Mouse (Mus musculus) left cerebral cortex, adult 11 months (tissue): ENCODE data around the gene Adipoq.

Experiments
- DNase-seq: peaks from one replicate; pipeline ENCODE4 v3.0.0; 2022; ENCODE audit warnings: low spot score

The Adipoq gene

GRCm38 (mm10) chr16:23115486-23115885 is 30.9 kb upstream of the Adipoq start:
- DNase-seq, result no peak

DNA sequence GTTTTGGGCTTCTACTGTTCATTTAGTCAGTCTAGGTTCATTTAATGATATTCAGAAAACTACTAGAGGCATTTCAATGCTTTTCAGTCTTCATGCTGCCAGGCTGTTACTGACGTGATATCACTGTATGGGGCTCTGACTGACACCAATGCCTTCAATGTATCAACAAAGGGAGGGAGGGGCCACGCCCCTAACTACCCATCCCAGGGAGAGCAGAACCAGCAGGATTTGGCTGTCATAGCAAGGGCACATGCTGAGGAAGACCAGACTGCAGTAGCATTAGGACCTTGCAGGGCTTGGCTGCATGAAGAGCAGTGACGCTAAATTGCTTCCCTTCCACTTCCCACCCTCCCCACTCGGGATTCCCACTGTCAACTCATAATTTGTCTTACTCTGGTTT is 29.2 kb upstream of the Adipoq start:
- DNase-seq, result no peak

DNA sequence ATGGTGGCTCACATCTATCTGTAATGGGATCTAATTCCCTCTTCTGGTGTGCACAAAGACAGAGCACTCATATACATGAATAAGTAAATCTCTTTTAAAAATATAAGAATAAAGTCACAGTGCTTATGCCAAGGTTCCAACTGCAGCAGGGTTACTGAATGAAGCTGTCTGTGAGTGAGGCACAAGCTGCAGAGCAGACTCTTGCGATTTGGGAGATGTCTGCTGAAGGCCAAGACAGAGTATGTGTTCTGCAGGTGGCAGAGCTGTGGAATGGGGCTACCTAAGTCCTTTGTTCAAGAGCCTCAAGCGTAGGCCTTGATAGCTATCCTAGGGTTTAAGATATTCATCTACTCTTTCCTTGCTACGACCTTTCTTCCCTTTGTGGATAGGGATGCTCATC is 23.9 kb upstream of the Adipoq start:
- DNase-seq, result no peak

GRCm38 (mm10) chr16:23123104-23123503 is 23.2 kb upstream of the Adipoq start:
- no peak for DNase-seq

DNA sequence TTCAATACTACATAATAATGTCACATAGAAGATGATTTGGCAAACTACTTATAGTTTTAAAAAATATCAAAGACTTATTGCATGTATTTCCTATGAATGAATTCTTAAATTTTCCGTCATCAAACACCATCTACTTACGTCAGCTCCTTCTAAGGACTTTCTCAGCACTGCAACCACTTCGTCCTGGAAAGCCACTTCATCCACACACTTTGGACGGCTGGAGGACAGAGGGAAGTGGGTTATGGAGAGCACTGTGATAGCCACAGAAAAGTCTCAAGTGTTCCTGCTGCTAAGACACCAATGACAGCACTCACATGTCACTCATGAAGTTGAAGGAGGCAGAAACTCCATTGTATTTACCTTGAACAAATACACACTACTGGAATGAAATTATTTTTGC is 21.9 kb upstream of the Adipoq start:
- no peak for DNase-seq

DNA sequence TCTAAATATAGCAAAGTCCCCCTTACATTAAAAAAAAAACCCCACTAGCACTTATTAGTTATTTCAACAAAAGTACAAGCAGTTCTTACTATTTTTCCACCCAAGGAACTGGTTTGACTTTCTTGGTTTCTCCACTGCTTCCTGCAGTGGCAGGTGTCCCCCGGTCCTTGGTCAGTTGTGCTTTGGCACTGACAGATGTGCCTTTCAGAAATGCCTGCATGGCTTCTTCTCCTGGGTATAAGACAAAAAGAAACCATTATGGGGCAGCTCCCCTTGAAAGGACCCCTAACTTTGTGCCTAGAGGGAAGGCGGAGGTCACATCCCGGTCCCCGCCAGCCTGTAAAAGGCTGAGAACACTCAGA is 19.0 kb upstream of the Adipoq start:
- no peak for DNase-seq

DNA sequence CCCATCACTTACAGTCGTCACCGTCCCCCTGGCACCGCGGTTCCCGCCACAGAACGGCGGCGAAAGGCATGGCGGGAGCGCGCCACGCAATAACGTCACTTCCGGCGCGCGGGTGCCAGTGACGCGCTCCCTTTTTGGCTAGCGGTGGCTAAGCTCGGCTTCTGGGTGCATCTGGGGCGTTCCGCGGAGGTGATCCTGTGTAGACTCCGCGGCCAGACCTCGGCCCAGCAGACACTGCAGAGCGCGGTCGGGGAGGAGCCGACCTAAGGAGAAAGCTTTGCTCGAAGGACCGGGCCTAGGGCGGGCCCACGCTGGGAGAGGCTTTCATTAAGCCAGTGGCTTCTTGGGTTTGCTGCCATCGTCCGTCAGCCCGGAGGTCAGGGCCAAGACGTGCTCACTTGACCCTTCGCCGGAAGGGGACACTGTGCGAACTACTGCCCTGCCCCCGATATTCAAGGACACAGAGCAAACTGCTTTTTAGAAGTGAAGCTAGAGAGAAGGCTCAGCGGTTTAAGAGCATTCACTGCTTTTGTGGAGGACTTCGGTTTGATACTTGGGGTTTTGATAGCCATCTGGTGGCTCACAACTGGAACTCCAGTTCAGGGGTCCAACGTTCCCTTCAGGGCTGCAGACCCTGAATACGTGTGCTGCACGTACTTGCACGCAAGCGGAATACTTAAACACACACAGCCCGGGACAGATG is 18.5 kb upstream of the Adipoq start, which contains the start of gene Rfc4:
Gene Rfc4 (minus strand): TSS at position 65 of the 703 bp plus-strand sequence.
- peak; percentile 89 for DNase-seq

DNA sequence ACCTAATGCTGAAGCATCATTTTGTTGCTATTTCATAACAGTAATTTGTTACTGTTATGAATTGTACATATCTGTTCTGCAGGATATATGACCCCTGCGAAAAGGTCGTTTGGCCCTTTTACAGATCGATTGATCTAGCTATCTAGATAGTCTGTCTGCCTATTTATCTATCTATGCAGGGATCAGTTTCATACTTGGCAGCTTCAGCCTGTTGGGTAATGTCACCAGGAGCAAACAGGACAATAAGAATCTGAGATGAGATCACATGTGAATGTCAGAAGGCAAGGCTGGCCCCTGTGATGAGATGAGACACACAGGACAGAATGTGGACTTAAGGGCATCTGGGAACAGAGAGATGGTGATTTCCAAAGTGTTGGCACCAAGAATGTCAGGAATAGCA is 16.0 kb upstream of the Adipoq start:
- DNase-seq, result no peak

DNA sequence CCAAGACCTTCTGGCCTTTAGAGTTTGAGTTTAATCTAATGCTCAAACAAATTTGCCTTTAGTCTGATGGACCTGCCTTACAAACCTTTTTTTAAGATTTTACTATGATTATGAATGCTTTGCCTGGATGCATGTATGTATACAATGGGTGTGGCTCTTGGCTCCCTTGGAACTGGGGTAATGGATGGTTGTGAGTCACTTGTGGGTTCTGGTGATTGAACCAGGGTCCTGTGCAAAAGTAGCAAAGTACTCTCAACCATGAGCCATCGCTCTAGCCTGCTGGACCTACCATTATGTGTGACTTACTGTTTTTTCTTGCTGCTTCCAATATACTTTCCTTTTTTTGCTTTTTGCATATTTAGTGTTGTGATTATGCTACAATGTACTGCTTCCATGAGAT is 14.0 kb upstream of the Adipoq start:
- DNase-seq, result no peak

- no peak for DNase-seq
Measured at GRCm38 (mm10) chr16:23135421-23136149, 10.8 kb upstream of the Adipoq start.

DNA sequence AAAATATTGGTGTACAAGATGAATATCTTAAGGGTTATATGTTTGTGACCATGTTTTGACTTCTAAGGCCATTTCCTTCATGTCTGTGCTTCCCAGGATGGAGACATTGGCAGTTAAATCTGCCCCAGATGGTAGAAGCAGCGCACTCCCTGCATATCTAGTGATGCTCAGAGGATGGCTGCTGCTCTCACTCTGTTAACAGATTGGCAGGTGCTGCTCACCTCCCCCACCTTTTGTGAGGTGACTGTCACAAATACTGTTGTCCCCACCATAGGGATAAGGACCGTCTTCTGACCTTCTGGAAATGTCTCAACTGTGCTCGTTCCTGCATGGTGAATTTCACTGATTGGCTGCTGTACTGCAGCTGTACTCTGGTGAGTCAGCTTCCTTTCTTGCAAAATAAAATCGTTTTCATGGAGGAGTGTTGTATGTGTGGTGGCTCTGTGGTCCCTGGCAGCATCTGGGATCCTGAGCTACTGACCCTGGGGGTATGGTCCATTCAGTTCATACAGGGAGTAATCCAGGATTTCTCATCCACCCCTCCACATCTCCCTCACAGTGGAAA is 9.8 kb upstream of the Adipoq start:
- DNase-seq, result no peak

DNA sequence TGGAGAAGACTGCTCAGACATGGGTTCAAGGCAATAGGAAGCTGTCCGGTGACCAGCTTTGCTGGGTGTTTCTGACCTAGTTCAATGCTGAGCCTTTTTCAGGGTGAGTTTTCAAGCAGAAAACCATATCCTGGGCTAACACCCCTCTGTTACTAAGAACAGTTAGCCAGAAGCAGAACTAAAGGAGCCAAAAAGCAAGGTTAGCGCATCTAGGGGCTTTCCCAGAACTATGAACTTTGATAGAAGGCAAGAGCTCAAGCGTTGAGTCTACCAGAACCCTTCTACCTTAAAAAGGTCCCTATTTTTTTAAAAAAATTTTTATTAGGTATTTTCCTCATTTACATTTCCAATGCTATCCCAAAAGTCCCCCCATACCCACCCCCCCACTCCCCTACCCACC is 5.4 kb upstream of the Adipoq start:
- DNase-seq, result no peak

GRCm38 (mm10) chr16:23144326-23144725 is 2.0 kb upstream of the Adipoq start:
- DNase-seq, result no peak

DNA sequence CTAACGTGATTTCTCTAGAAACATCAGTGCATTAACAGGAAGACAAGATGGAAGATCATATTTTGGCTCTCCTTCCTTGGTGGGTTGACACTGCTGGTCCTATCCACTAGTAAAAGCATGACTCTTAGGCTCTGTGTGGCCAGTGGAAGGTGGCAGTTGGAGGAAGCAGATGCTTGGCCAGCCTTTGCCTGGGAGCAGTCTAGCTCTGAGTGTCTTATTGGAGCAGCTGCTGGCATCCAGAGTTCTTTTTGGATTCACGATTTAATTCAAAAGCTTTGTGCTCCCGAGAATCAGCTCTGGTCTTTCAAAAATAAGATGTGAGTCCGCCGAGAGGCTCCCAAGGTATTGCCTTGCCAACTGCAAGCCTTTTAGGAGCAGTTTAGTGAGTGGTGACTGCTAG is 1.1 kb upstream of the Adipoq start:
- no peak for DNase-seq

DNA sequence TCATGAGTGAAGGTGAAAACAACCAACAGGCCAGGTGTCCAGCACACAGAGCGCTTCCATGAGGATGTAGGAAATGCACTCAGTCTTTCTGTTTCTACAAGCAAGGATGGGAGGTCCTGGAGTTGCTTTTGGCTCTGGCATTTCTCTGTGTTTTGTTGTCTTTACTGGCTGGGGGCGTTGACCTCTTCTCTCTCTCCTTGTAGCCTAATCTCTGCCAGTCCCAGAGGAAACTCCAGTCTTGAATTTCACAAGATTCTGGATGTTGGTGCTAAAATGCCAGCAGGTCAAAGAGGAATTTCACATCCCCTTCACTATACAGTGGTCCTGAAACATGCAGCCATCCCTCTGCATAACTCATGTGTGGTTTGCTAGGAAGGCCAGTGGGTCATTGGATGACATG is 2.6 kb downstream of the Adipoq start:
- no peak for DNase-seq

- no peak for DNase-seq
Measured at GRCm38 (mm10) chr16:23149396-23149795, 3.1 kb downstream of the Adipoq start.

DNA sequence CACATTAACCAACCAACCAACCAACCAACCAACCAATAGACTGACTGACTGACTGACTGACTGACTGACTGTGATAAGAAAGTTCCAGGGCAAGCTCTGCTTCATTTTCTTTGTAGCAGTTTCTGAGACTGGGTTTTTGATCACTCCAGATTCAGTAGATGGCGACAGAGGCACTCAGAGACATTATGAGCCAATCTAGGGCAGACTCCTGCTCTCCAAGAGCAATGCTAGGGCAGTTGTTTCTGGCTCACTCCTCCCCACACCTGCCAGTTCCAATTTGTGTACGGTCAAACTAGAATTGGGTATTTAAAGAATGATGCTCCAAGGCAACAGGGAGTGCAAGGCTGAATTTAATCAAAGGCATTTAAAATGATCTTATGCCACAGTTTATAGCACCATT is 5.1 kb downstream of the Adipoq start:
- peak; percentile 34 for DNase-seq

GRCm38 (mm10) chr16:23154261-23154660 is 7.9 kb downstream of the Adipoq start:
- DNase-seq, result no peak

GRCm38 (mm10) chr16:23157013-23157412 is 10.7 kb downstream of the Adipoq start:
- DNase-seq, result no peak

DNA sequence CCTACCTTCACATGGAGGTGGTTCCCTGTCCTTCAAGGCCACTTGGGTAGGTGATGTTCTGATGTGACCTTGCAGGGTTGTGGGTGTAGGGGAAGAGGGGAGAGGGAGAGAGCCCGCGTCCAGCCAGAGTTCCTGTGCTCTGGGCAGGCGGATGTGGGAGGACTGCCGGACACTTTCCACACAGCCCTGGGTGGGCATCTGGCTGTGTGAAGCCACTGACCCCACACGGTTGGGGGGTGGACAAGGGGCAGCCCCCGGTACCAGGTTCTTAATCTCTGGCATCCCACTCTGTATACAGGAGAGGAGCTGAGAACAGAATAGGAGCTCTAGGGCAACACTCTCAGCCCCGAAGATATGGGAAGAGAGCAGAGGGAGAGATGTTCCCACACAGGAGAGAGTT is 12.0 kb downstream of the Adipoq start:
- DNase-seq, result no peak

DNA sequence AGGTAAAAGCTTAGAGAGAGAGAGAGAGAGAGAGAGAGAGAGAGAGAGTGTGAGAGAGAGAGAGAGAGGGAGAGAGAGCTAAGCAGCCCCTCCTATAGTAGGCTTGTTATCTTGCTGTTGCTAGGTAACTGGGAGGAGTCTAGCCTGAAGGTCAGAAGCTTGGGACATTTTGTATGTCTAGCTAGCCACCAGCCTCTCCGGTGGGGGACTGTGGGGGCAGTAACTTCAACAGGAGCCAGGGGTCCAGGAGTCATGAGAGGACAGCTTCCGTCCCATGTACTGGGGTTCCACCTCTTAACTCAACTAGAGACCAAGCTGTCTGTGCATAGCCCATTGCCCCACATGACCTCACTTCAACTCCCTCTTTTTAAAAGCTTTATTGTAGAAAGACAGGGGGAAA is 12.6 kb downstream of the Adipoq start:
- DNase-seq, result no peak

DNA sequence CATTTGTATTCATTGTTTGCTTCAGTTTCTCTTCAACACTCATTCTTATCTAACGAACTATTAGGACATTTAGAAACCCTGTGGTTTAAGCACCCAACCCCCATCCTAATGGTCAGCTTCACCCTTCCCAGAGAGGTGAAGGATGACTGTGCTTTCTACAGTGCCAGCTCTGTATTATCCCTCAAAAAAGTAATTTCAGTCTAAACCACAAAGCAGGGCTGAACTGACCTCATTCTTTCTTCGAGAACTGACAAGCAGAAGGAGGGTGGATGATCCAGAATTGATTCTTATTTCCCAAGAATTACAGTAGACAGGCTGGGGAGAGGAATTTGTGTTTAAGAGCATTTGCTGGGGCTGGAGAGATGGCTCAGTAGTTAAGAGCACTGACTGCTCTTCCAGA is 13.4 kb downstream of the Adipoq start:
- DNase-seq, result no peak

DNA sequence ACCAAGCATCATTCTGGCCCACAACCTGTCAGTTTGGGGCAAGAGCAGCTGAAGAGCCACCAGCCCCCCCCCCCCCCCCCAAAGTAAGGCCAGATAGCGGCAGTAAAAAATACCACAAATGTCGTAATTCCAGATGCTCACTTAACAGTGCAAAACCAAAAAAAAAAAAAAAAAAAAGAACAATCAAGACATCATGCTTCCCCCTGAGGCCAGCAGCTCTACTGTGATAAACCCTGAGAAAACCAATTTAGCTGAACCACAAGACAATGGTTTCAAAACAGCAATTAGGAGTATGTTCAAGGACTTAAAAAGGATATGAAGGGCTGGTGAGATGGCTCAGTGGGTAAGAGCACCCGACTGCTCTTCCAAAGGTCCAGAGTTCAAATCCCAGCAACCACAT is 15.8 kb downstream of the Adipoq start:
- DNase-seq, result no peak

DNA sequence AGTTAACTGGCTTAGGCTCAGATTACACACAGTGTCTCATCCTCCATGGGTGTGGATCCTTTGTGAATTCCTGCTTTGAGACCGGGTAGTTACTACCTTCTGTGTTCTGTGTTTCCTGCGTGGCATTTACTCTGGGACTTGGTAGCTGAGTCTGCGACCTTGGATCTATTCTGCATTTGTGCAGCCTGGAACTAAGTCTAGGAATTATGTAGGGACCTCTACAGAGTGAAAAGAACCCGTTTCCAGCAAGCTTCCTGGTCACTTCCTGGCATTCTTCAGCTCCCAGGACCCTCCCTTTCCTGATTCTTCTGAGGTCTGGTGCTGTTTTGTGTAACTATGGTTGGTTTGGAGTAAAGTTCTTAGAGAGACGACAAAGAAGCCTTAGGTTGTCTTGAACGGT is 18.1 kb downstream of the Adipoq start:
- DNase-seq, result no peak
